Mouse (Mus musculus): ENCODE measurements around the gene Ghr. TPM values are rescaled to one million over a fixed set of nuclear protein-coding genes. Genes with fewer than 3 reads are reported as not detected.
A peak's percentile ranks its signal among the peaks of the same experiment; 100 is the strongest.

Gene Ghr
- polyA plus RNA-seq (2015; fragmentation: Nextera tagmentation; extraction: Ambion mirVana): 59.7 and 65.6 TPM in 2 replicates

DNA sequence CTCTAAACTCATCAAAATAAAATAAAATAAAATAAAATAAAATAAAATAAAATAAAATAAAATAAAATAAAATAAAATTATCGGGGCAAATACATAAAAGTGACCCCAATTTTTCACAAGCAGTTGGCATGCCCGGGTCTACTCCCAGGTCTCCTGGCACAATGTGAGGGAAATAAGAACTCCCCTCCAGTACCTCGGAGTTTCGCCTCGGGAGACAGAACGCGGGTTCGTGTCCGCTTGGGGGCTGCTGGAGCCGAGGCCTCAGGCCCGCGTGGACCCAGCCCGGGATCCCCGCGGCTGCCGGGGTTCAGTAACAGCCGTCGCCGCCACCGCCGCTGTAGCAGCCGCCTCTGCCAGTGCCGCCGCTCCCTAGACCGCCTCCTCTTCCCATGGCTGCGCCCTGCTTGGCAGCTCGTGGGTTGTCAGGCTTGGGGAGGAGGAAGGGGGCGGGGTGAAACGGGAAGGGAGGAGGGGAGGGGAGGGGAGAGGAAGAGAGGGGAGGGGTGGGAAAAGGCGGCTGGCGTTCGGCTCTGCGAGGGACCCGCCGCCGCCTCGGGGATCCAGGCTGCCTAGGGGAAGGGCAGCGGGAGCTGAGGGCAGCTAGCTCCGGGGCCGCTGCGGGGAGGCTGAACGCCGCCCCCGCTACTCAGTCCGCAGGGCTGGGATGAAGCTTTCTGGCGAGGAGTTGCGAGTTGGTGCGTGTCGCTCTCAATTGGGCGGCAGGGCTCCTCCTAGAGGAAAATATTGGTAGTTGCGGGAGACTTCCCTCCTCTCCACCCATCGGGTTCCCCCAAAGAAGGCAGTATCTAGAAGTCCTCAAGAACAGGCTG lies at the start of gene Ghr:
Ghr (minus strand) TSS at position 686 of the 830 bp plus-strand sequence.
- peak within 1 kb of the TSS; percentile 75 for H3K4me2 ChIP-seq (ENCODE audit: low read depth, low read length)
- H3K4me3 ChIP-seq (ENCODE audit: low read depth, low read length): peak within 1 kb of the TSS; percentile 70
- WGBS (ENCODE audit: insufficient replicate concordance): 2% methylated on average over 49 of the region's 52 CpGs
- no peaks in the 10 kb centered on the region for H3K27me3 ChIP-seq (ENCODE audit: insufficient read depth, low read length)
- TF ChIP-seq EP300 (IDR thresholded peaks at IDR 0.05; ENCODE audit: low read depth) (no peak), CTCF (IDR thresholded peaks at IDR 0.05; ENCODE audit: low read depth) (peak; percentile 78)
- H3K36me3 ChIP-seq (replicated peaks; ENCODE audit: insufficient read depth, low read length): no peaks in the 10 kb centered on the region
- H3K27ac ChIP-seq (ENCODE audit: low read depth): peak within 1 kb of the TSS; percentile 91
- H3K9me3 ChIP-seq (ENCODE audit: low read length): no peaks in the 10 kb centered on the region
- ATAC-seq (peak; percentile 89), DNase-seq (peak; percentile 80)
- peaks cover 12% of the 10 kb centered on the region for H3K4me1 ChIP-seq (ENCODE audit: insufficient read depth)
- peak within 1 kb of the TSS; percentile 73 for H3K9ac ChIP-seq (replicated peaks)

DNA sequence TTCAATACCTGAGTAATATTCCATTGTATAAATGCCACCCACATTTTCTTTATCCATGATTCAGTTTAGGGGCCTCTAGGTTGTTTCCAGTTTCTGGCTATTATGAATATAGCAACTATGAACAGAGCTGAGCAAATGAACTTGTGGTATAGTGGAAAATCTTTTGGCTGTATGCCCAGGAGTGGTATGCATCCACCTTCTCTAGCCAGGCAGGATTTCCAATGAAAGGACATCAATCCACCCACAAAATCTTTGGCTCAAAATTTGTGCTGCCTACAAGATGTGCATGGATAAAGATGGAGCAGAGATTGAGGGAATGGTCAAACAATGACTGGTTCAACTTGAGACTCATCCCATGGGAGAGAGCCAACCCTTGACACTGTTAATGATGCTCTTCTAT lies 39.5 kb upstream of the Ghr start:
- no peak overlapping the region for H3K4me3 ChIP-seq (ENCODE audit: low read depth, low read length)
- no peak overlapping the region for H3K9ac ChIP-seq (replicated peaks)
- no peak for ATAC-seq
- H3K9me3 ChIP-seq (ENCODE audit: low read length): no peaks in the 10 kb centered on the region
- no peak overlapping the region for H3K4me2 ChIP-seq (ENCODE audit: low read depth, low read length)
- DNase-seq: no peak
- H3K27me3 ChIP-seq (ENCODE audit: insufficient read depth, low read length): no peaks in the 10 kb centered on the region
- no peak overlapping the region for H3K27ac ChIP-seq (ENCODE audit: low read depth)
- no peaks in the 10 kb centered on the region for H3K4me1 ChIP-seq (ENCODE audit: insufficient read depth)
- no peak for TF ChIP-seq EP300 (IDR thresholded peaks at IDR 0.05; ENCODE audit: low read depth)
- no peak for TF ChIP-seq CTCF (IDR thresholded peaks at IDR 0.05; ENCODE audit: low read depth)
- H3K36me3 ChIP-seq (replicated peaks; ENCODE audit: insufficient read depth, low read length): no peaks in the 10 kb centered on the region

GRCm38 (mm10) chr15:3620368-3620767 lies 37.1 kb upstream of the Ghr start:
- Histone ChIP-seq H3K36me3 (replicated peaks; ENCODE audit: insufficient read depth, low read length) (no peaks in the 10 kb centered on the region), H3K9me3 (ENCODE audit: low read length) (no peaks in the 10 kb centered on the region), H3K4me3 (ENCODE audit: low read depth, low read length) (no peak overlapping the region), H3K9ac (replicated peaks) (no peak overlapping the region), H3K27ac (ENCODE audit: low read depth) (no peak overlapping the region), H3K27me3 (ENCODE audit: insufficient read depth, low read length) (no peaks in the 10 kb centered on the region), H3K4me1 (ENCODE audit: insufficient read depth) (no peaks in the 10 kb centered on the region), H3K4me2 (ENCODE audit: low read depth, low read length) (no peak overlapping the region)
- no peak for TF ChIP-seq CTCF (IDR thresholded peaks at IDR 0.05; ENCODE audit: low read depth)
- 70% methylated on average over 3 of the region's 3 CpGs for WGBS (ENCODE audit: insufficient replicate concordance)
- no peak for ATAC-seq
- no peak for DNase-seq

GRCm38 (mm10) chr15:3618311-3618710 lies 35.0 kb upstream of the Ghr start:
- ATAC-seq: no peak
- Histone ChIP-seq H3K4me2 (ENCODE audit: low read depth, low read length) (no peak overlapping the region), H3K4me1 (ENCODE audit: insufficient read depth) (no peaks in the 10 kb centered on the region), H3K4me3 (ENCODE audit: low read depth, low read length) (no peak overlapping the region), H3K9me3 (ENCODE audit: low read length) (no peaks in the 10 kb centered on the region), H3K27ac (ENCODE audit: low read depth) (no peak overlapping the region), H3K36me3 (replicated peaks; ENCODE audit: insufficient read depth, low read length) (no peaks in the 10 kb centered on the region), H3K27me3 (ENCODE audit: insufficient read depth, low read length) (no peaks in the 10 kb centered on the region), H3K9ac (replicated peaks) (no peak overlapping the region)
- TF ChIP-seq CTCF (IDR thresholded peaks at IDR 0.05; ENCODE audit: low read depth) (no peak), EP300 (IDR thresholded peaks at IDR 0.05; ENCODE audit: low read depth) (no peak)
- no peak for DNase-seq
- 64% methylated on average over 3 of the region's 3 CpGs for WGBS (ENCODE audit: insufficient replicate concordance)

DNA sequence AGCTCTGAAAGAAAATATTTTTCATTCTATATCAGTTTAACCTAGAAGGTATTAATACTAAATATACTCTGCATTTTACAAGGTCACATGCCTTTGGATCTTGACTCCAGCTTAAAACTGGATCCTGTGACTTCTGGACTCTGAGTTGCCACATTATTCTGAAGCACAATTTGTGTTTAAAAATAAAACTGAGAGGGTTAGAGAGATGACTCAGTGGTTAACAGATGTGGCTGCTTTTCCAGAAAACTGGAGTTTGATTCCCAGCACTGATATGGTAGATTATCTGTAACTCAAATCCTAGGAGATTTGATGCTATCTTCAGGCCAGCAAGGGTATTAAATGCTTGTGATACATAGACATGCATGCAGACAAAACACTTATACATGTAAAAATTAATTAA lies 28.7 kb upstream of the Ghr start:
- Histone ChIP-seq H3K4me3 (ENCODE audit: low read depth, low read length) (no peak overlapping the region), H3K4me2 (ENCODE audit: low read depth, low read length) (no peak overlapping the region), H3K36me3 (replicated peaks; ENCODE audit: insufficient read depth, low read length) (no peaks in the 10 kb centered on the region), H3K9me3 (ENCODE audit: low read length) (no peaks in the 10 kb centered on the region; the same call in 1 of the 2 replicates), H3K4me1 (ENCODE audit: insufficient read depth) (no peaks in the 10 kb centered on the region), H3K9ac (replicated peaks) (no peak overlapping the region), H3K27me3 (ENCODE audit: insufficient read depth, low read length) (no peaks in the 10 kb centered on the region), H3K27ac (ENCODE audit: low read depth) (no peak overlapping the region)
- no peak for TF ChIP-seq CTCF (IDR thresholded peaks at IDR 0.05; ENCODE audit: low read depth)
- no peak for TF ChIP-seq EP300 (IDR thresholded peaks at IDR 0.05; ENCODE audit: low read depth)
- DNase-seq (no peak), ATAC-seq (no peak)

DNA sequence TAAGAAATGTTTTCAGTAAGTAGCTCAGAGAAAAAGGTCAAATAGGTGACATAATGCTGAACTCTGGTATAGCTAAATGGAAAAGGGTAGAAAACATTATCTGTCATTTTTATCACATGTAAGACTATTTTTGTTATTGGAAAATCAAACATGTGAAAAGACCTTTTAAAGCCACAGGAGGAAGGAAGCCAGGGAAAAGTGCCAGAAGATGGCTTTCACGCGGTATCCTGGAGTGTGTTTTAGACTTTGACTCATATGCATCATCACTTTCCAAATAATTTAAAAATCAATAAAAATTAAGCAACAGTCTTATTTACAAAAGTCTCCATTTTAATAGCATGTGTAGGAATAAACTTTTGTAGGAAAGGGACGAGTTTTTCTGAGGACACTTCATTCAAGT lies 24.7 kb upstream of the Ghr start:
- no peak overlapping the region for H3K4me2 ChIP-seq (ENCODE audit: low read depth, low read length)
- no peak overlapping the region for H3K9ac ChIP-seq (replicated peaks)
- H3K36me3 ChIP-seq (replicated peaks; ENCODE audit: insufficient read depth, low read length): no peaks in the 10 kb centered on the region
- no peaks in the 10 kb centered on the region; the same call in 1 of the 2 replicates for H3K9me3 ChIP-seq (ENCODE audit: low read length)
- 58% methylated on average over 3 of the region's 3 CpGs for WGBS (ENCODE audit: insufficient replicate concordance)
- no peak overlapping the region for H3K4me3 ChIP-seq (ENCODE audit: low read depth, low read length)
- ATAC-seq (peak; percentile 49; the same call in 1 of the 2 replicates), DNase-seq (no peak)
- no peak overlapping the region for H3K27ac ChIP-seq (ENCODE audit: low read depth)
- TF ChIP-seq CTCF (IDR thresholded peaks at IDR 0.05; ENCODE audit: low read depth) (no peak), EP300 (IDR thresholded peaks at IDR 0.05; ENCODE audit: low read depth) (0 out of 2 replicates have a peak, but pooled peaks have one; percentile 33)
- peaks cover 3% of the 10 kb centered on the region; the same call in 1 of the 2 replicates for H3K4me1 ChIP-seq (ENCODE audit: insufficient read depth)
- no peaks in the 10 kb centered on the region for H3K27me3 ChIP-seq (ENCODE audit: insufficient read depth, low read length)
